Mouse (Mus musculus): ENCODE measurements around the gene Usp48.

GRCm38 (mm10) chr4:137553466-137553865 lies 40.1 kb upstream of the Usp48 start:
- no peak for TF ChIP-seq CTCF (IDR thresholded peaks at IDR 0.05; ENCODE audit: low read depth)
- no peak for TF ChIP-seq EP300 (IDR thresholded peaks at IDR 0.05; ENCODE audit: low read depth)

Measured in liver, embryonic 14.5 days (tissue).